Mouse (Mus musculus) G1E (cell line): ENCODE results near the gene Crisp3. TPM values are rescaled to one million over a fixed set of nuclear protein-coding genes. Genes with fewer than 3 reads are reported as not detected.
"Not testable (repeated sequence)": the region's sequence is repeated elsewhere in the genome, so short reads cannot be mapped to it uniquely, and the experiment has no call there.

Source experiments
- ATAC-seq: 2 replicates; pipeline ENCODE4 v1.8.0; 2016; ENCODE audit warnings: mild to moderate bottlenecking; ENCODE audit not compliant: insufficient number of reproducible peaks, poor library complexity, low FRiP score, severe bottlenecking; ENCODE audit errors: extremely low read depth
- DNase-seq: peaks from one replicate; pipeline ENCODE4 v3.0.0; 2012; ENCODE audit warnings: low spot score
- H3K27me3 ChIP-seq: 2 replicates; pipeline ENCODE4 v1.6.1; 2012; ENCODE audit warnings: mild to moderate bottlenecking, low read length, inconsistent platforms; ENCODE audit not compliant: insufficient read depth
- H3K36me3 ChIP-seq: replicated peaks from 2 replicates; pipeline ENCODE3; 2012; ENCODE audit warnings: mild to moderate bottlenecking, inconsistent platforms
- H3K4me1 ChIP-seq: 2 replicates; pipeline ENCODE4 v1.6.1; 2012; ENCODE audit warnings: low read depth, low read length, inconsistent platforms, mixed read lengths; ENCODE audit not compliant: insufficient read depth
- H3K4me3 ChIP-seq: 2 replicates; pipeline ENCODE4 v1.5.1; 2012; ENCODE audit warnings: low read depth, mild to moderate bottlenecking, inconsistent platforms, low read length, moderate library complexity, mixed read lengths
- H3K9me3 ChIP-seq: replicated peaks from 2 replicates; pipeline ENCODE4 v1.6.1; 2012; ENCODE audit warnings: inconsistent platforms
- CTCF ChIP-seq: IDR thresholded peaks from 2 replicates; pipeline ENCODE4 v1.5.1; 2012; ENCODE audit warnings: low read depth, low read length, inconsistent platforms, mixed read lengths
- GATA1 ChIP-seq: IDR thresholded peaks from 2 replicates; pipeline ENCODE4 v1.6.1; 2012; ENCODE audit warnings: borderline replicate concordance, low read length, inconsistent platforms, mixed read lengths
- GATA2 ChIP-seq: IDR thresholded peaks from 2 replicates; pipeline ENCODE4 v1.6.1; 2012; ENCODE audit warnings: low read depth, low read length, inconsistent platforms, borderline replicate concordance
- POLR2AphosphoS5 ChIP-seq: IDR thresholded peaks from 2 replicates; pipeline ENCODE4 v1.6.1; 2012; ENCODE audit warnings: low read depth, low read length, inconsistent platforms; ENCODE audit not compliant: insufficient replicate concordance
- TAL1 ChIP-seq: conservative IDR thresholded peaks from 2 replicates; pipeline ENCODE4 v1.6.1; 2012; ENCODE audit warnings: low read depth, low read length, inconsistent platforms, mixed read lengths
- polyA plus RNA-seq: library from polyadenylated mRNA; stranded (reverse); fragments of >175 nt; gene quantifications from 2 replicates; pipeline ENCODE4 v1.2.3, GENCODE M21; 2012
- total RNA-seq, 2 experiments: library from RNA; stranded (forward) in 1 of 2; stranded (reverse) in 1 of 2; fragments of 200-1000 nt in 1 of 2; fragments of >200 nt in 1 of 2; fragmentation: Nextera tagmentation in 1 of 2; gene quantifications; 2 replicates each; pipeline ENCODE4 v1.2.3; 2014 to 2017

Crisp3 gene
- total RNA-seq (2014; fragmentation: Nextera tagmentation), result 1.2 and 4.3 TPM in 2 replicates
- 1.4 and 1.6 TPM in 2 replicates for total RNA-seq (2017)
- not detected in 2 replicates for polyA plus RNA-seq

DNA sequence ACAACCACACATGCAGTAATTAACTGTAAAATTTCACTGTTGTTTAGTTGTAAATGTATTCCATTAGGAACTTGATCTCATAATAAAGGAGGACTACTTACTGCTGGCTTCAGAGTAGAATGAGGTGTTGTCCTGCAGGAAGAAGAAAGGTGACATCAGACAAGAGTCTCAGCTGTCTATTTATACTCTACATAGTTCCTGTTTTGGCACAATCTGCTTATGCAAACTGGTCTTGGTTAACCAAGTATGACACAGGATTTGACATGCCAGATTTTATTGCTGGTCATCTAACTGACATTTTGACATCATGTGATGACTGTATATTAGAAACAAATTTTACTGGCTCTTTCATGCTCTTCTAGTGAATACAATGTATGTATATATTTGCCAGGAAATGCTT is at the start of gene Crisp3:
Gene Crisp3 (minus strand): TSS at position 154 of the 400 bp plus-strand sequence.
- TF ChIP-seq POLR2AphosphoS5 (no peak), CTCF (no peak), GATA1 (no peak), TAL1 (no peak), GATA2 (no peak)
- H3K4me1 ChIP-seq, result no peaks in the 10 kb centered on the region
- DNase-seq (no peak), ATAC-seq (no peak)
- no peaks in the 10 kb centered on the region for H3K36me3 ChIP-seq
- no peaks in the 10 kb centered on the region for H3K9me3 ChIP-seq
- no peak within 1 kb of the TSS for H3K4me3 ChIP-seq
- no peaks in the 10 kb centered on the region for H3K27me3 ChIP-seq

DNA sequence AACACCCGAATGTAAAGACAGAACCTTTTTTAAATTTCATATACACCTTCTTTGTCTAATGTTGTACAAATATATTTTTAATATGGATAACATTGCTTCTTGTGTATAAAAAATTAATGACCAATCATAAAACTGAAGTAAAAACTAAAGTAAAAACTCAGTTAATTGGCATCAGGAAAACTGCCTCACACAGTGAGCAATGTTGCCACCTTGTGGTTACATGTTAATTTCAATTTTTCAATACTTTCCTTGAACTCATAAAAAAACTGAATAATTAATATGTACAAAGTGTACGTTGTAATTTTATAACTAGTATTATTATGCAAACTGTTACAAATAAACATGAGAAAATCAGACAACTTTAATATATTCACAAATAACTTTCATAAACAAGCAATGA is 43.3 kb upstream of the Crisp3 start:
- no peak for DNase-seq
- Histone ChIP-seq H3K4me1 (no peaks in the 10 kb centered on the region), H3K27me3 (no peaks in the 10 kb centered on the region), H3K4me3 (no peak overlapping the region), H3K9me3 (no peaks in the 10 kb centered on the region), H3K36me3 (no peaks in the 10 kb centered on the region)
- TF ChIP-seq POLR2AphosphoS5, result no peak
- TF ChIP-seq TAL1, result no peak
- no peak for TF ChIP-seq CTCF
- no peak for TF ChIP-seq GATA2
- no peak for TF ChIP-seq GATA1
- ATAC-seq, result no peak

GRCm38 (mm10) chr17:40275519-40275918 is 33.4 kb upstream of the Crisp3 start:
- no peak for ATAC-seq
- no peak overlapping the region for H3K4me3 ChIP-seq
- H3K4me1 ChIP-seq, result no peaks in the 10 kb centered on the region
- DNase-seq, result no peak
- no peak for TF ChIP-seq GATA2
- no peak for TF ChIP-seq POLR2AphosphoS5
- TF ChIP-seq GATA1, result no peak
- TF ChIP-seq CTCF, result no peak
- no peak for TF ChIP-seq TAL1
- no peaks in the 10 kb centered on the region for H3K9me3 ChIP-seq
- no peaks in the 10 kb centered on the region for H3K36me3 ChIP-seq
- H3K27me3 ChIP-seq, result no peaks in the 10 kb centered on the region

DNA sequence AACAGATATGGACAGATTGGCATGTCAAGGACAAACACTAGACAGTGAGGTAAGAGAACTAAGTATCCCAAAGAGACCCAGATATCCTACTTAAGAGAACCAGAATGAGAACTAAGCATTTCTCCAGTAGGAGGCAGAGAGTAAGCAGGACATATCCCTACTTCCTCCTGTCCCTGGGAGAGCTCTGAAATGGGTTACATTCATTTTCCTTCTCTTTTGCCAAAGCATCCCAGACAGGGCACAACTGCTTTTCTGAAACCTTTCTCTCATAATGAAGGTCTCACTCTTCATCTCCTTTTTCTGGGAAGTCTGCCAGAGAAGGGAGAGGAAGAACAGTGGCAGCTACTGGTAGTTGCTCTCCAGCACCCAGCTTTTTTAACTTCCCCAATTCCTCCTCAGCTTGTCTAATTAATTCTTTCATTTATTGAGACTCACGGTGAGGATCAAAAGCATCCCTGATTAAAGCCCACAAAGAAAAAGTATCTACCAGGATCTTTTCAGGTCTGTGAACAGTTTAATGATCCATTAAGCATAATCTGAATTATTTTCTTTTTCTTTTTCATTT is 32.9 kb upstream of the Crisp3 start:
- ATAC-seq, result no peak
- DNase-seq, result no peak
- TF ChIP-seq POLR2AphosphoS5 (no peak), CTCF (no peak)
- Histone ChIP-seq H3K9me3 (no peaks in the 10 kb centered on the region), H3K36me3 (no peaks in the 10 kb centered on the region), H3K27me3 (no peaks in the 10 kb centered on the region), H3K4me1 (no peaks in the 10 kb centered on the region), H3K4me3 (no peak overlapping the region)

- Histone ChIP-seq H3K9me3 (no peaks in the 10 kb centered on the region), H3K4me1 (no peaks in the 10 kb centered on the region), H3K36me3 (no peaks in the 10 kb centered on the region), H3K27me3 (no peaks in the 10 kb centered on the region), H3K4me3 (no peak overlapping the region)
- ATAC-seq (no peak), DNase-seq (no peak)
- TF ChIP-seq TAL1, result no peak
- TF ChIP-seq GATA1, result no peak
- no peak for TF ChIP-seq CTCF
- no peak for TF ChIP-seq POLR2AphosphoS5
- TF ChIP-seq GATA2, result no peak
Observed at GRCm38 (mm10) chr17:40252487-40252886, 10.4 kb upstream of the Crisp3 start.

DNA sequence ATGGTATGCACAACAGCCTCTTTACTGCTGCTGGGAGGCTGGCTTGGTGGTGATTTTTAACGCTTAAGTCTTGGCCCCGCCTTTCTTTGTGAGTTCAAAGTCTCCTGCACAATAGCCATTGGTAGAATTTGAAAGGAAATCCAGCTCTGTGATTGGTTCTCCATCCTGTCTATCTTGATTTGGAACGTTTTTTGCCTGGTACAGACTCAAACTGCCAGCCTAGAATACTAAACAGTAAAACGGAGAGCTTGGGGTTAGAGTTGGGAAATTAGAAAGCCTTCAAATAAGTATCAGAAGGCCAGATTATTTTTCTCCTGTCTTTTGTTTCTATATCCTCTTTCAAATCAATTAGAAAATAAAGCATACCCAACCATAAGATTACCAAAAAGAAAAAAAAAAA is 33.5 kb downstream of the Crisp3 start, which contains the start of gene Pgk2:
Gene Pgk2 (minus strand): TSS at position 101 of the 400 bp plus-strand sequence.
- no peaks in the 10 kb centered on the region for H3K4me1 ChIP-seq
- TF ChIP-seq TAL1 (no peak), GATA1 (no peak), GATA2 (no peak), CTCF (no peak), POLR2AphosphoS5 (no peak)
- no peaks in the 10 kb centered on the region for H3K27me3 ChIP-seq
- no peak within 1 kb of the TSS for H3K4me3 ChIP-seq
- H3K36me3 ChIP-seq, result no peaks in the 10 kb centered on the region
- H3K9me3 ChIP-seq, result no peaks in the 10 kb centered on the region
- ATAC-seq (no peak), DNase-seq (no peak)

DNA sequence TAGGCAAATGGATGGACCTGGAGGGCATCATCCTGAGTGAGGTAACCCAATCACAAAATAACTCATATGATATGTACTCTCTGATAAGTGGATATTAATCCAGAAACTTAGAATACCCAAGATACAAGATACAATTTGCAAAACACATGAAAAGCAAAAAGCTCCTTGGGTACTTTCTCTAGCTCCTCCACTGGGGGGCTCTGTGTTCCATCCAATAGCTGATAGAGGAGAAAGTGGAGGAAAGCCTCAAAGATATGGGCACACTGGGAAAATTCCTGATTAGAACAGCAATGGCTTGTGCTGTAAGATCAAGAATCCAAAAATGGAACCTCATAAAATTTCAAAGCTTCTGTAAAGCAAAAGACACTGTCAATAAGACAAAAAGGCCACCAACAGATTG is 40.3 kb downstream of the Crisp3 start:
- H3K9me3 ChIP-seq, ATAC-seq, H3K4me1 ChIP-seq, DNase-seq, H3K27me3 ChIP-seq, H3K4me3 ChIP-seq, H3K36me3 ChIP-seq: not testable (repeated sequence)

GRCm38 (mm10) chr17:40190192-40190591 is 51.9 kb downstream of the Crisp3 start:
- H3K36me3 ChIP-seq, H3K9me3 ChIP-seq, DNase-seq, H3K4me3 ChIP-seq, ATAC-seq, H3K4me1 ChIP-seq, H3K27me3 ChIP-seq: not testable (repeated sequence)
